Mouse (Mus musculus) megakaryocyte, adult 5-6 weeks (primary cell): Measurements from ENCODE around the gene Il18rap. TPM values are rescaled to one million over a fixed set of nuclear protein-coding genes. Genes with fewer than 3 reads are reported as not detected.

Experiments used
- ATAC-seq: 2 replicates; pipeline ENCODE4 v1.8.0; 2016; ENCODE audit warnings: mild to moderate bottlenecking, inconsistent platforms; ENCODE audit not compliant: poor library complexity, severe bottlenecking
- total RNA-seq, 2 experiments: library from RNA; stranded (forward) in 1 of 2; stranded (reverse) in 1 of 2; fragments of 153-499, 151-499 nt in 1 of 2; fragments of 221-1000, 200-1000 nt in 1 of 2; gene quantifications; 2 replicates each; pipeline versions ENCODE4 v1.2.3 to v1.2.4; 2015 to 2017

Il18rap gene
- total RNA-seq (2015) (28.7 and 34.9 TPM in 2 replicates), total RNA-seq (2017) (30.5 and 43.1 TPM in 2 replicates)

DNA sequence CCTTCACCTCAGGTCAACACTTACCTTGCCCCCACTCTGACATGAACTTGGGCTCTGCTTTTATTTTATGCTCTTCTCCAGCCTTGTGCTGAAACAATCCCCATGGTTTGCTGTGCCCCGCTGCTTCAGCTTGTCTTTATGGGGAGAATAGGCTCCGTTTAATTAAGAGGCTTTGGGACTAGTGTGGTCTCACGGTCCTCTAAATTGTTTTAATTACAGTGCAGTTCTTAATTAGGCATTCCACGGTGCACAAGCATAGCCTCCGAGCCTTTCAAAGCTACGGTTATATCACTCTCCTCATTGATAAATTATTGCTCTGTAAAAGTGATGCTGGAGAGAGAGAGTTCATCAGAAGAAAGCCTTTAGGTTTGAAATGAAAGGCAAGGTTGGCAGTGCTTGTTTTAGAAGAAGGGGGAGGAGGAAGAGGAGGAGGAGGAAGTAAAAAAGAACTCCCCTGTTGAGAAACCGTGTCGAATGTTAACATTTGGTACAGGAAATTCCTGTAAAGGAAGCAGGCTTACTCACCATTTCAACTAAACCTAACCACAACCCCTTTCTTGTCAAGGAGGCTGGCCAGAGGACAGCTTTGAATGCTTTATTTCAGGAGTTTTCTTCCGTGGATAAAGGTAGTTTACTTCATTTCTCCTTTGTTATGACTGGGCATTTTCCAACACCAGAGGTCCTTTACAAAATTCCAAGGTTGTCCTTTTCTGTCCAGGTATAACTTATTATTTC, at the start of gene Il18rap:
TSS of gene Il18rap (plus strand) at position 512 of the 735 bp plus-strand sequence.
- peak; percentile 87 for ATAC-seq

- ATAC-seq = peak; percentile 93
These were observed 49.4 kb upstream of the Il18rap start, which contains the start of gene Il18r1 for GRCm38 (mm10) chr1:40465477-40466430. Il18r1 (plus strand) TSS chr1:40465552.

DNA sequence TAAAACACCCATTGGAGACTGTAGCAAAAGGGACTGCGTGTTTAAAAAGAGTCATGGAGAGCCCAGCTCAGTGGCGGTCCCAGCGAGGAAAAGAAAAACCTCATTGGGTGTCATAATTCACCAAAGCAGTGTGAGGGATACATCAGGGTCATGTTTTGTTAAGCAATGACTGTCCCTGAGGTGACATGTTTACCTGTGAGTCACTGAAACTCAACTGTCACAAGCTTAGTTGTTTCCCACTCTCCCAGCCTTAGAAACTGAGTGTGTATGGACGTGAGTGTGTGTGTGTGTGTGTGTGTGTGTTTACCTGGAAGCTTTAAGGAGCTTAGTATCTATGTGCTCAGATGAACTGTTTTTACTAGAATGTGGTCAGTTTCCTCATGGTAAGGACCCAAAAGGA, 47.9 kb upstream of the Il18rap start:
- no peak for ATAC-seq

GRCm38 (mm10) chr1:40468805-40469204, 46.4 kb upstream of the Il18rap start:
- no peak for ATAC-seq

- no peak for ATAC-seq
These were observed 45.3 kb upstream of the Il18rap start for GRCm38 (mm10) chr1:40469900-40470299.

DNA sequence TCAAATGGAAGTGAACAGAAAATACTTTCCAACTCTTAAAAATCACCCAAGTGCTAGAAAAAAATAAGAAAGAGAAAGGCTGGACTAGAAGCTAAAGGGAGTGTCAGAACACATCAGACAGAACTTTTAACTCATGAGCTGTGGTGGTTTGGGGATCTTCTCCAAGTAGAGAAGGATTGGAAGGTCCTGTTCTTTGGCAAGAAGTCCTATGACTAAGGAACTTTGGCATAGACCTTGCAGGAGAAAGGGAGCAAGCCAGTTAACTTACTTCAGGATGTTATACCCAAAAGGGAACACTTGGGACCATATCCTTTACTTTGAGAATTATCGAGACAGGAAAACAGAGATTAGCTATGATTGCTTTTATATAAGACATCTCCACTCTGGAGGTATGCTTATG, 42.8 kb upstream of the Il18rap start:
- ATAC-seq = no peak

DNA sequence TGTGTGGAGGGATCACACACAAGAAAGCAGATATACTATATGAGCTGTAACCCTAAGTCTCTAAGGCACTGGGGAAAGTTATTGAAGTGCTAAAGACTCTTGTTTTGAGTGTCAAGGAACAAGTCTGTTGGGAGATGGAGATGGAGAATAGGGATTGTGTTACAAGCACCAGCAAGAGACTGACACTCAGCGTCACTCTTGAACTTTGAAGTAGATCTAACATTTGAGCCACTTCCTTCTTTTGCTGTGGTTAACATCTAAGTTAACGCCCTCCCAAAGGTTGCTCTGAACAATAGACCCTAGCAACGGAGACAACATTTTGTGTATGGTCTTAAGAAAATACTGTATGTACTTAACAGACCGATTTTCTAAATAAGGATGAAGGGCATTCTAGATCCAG, 41.5 kb upstream of the Il18rap start:
- peak; percentile 82 for ATAC-seq

GRCm38 (mm10) chr1:40474336-40474735, 40.8 kb upstream of the Il18rap start:
- ATAC-seq = no peak

- peak; percentile 57 for ATAC-seq
These were observed 39.5 kb upstream of the Il18rap start for GRCm38 (mm10) chr1:40475697-40476096.

DNA sequence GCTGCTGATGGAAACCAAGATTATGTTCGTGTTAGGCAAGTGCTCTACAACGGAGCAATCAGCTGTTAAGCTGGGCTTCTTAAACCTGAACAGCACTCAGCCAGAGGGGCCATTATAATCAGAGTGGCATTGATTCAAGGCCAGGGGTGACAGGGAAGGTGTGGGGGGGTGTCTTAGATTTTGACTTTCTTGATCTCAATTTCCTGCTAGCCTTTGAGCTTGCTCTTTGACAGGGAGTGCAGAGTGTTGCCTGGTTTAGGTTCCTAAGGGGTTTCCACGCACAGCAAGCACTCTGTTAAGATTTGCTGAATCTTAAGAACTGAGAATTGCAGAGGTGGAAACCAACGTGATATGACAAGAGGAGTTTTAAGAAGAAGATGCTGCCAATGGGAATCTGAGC, 38.4 kb upstream of the Il18rap start:
- ATAC-seq = no peak

GRCm38 (mm10) chr1:40479505-40479923, 35.6 kb upstream of the Il18rap start:
- peak; percentile 71 for ATAC-seq

DNA sequence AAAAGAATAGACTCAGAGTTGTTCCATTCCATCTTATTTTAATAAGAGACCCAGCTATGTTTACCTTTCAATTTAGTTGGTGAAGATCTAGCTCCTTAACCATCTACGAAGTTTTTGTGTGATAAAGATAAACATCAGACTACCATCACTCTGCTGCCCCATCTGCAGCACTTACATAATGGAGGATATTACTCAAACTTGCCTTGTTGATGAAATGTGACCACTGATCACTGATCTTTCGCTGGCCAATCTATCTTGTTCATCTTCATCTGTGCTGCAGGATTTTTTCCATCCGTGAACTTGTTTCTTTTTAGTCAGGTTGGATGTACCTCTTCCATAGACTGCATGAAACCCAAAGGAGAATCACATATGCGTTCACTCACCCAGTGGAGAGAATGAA, 20.6 kb upstream of the Il18rap start:
- ATAC-seq = peak; percentile 62

DNA sequence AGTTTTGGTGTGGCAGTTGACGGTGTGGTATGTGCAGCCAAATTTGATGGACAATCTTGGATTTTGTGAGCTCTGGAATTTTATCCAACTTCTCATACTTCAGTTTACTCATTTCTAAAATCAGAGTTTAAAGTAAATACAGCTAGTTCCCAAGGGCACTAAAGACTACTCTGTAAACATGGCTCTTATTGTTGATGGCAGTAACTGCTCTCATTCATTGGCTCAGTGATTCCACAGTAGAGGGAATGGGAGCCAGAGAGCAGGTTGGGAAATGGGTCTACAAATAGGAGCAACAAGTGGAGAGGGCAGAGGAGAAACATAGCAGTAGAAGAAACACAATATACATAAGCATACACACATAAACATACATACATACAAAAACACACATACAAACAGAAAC, 15.5 kb upstream of the Il18rap start:
- no peak for ATAC-seq

DNA sequence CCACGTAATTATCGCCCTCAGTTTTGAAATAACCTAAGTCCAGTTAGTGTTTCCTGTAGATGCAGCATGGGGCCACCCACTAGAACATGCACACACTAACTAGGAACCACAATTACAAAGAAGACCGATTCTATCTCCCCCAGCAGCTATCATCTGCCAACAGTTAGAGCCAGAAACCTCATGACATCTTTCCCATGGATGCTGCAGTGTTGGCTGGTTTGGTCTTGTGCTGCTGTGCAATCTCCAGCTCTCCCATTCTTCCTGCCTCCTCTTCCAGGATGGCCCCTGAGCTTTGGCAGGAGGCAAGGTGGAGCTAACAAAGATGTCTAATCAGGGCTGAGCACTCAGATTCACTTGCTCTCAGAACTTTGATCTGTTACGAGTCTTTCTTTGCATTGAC, 14.0 kb upstream of the Il18rap start:
- ATAC-seq = peak; percentile 41; the same call in 1 of the 2 replicates

DNA sequence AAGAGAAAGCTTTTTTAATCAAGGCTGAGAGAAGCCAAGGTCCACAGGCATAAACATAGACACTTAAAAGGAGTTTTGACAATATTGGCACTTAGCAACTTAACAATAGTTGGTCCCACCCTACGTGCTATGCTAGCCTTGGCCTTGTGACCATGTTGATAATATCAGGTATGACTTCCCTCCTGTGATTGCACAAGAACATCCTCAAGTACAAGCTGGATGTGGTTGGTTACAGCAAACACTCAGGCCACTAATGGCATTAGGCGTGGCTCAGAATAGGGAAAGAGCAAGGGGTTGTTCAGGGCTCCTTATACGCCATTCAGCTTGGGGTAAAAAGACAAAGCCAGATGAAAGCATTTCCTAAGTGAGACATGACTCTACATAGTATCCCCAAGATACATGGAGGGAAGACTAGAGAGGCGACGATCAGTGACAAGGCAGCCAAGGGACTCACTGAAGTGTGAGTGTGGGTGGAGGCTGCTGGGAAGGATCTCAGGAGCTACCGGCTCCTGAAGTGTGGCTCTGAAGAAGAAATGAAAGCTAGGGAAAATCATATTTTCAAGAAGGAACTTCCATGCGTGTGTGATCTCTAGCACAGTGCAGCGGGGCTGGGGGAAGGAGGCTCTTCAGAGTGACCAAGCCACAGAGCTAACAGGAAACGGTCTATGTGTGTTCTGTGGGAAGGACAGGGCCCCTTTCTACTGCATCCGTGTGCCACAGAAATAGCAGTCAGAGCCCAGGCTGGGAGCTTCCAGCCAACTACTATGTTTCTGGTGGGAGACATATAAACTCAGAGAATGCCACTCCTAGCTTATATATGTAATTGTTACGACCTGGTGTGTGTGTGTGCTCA, 13.4 kb upstream of the Il18rap start:
- peak; percentile 92 for ATAC-seq

GRCm38 (mm10) chr1:40504548-40504947, 10.6 kb upstream of the Il18rap start:
- ATAC-seq = no peak

DNA sequence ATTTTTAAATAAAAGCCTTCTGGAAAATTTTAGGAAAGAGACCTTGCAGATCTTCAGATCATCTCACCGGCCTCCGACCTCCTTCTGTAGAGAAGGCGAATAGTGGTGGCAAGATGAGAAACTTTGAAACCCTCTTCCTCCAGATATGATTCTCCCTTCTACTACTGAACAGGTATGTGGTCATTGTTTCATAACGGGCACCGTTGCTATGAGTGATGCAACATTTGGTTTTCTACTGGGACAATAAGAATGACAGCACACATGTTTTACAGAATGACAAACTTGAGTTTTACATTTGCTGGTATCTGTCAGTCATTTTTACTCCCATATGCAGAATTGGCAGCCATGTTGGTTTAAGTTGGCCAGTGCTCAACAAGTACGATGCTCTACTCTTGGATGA, 1.2 kb downstream of the Il18rap start:
- peak; percentile 77 for ATAC-seq

GRCm38 (mm10) chr1:40522918-40523317, 7.8 kb downstream of the Il18rap start:
- no peak for ATAC-seq

DNA sequence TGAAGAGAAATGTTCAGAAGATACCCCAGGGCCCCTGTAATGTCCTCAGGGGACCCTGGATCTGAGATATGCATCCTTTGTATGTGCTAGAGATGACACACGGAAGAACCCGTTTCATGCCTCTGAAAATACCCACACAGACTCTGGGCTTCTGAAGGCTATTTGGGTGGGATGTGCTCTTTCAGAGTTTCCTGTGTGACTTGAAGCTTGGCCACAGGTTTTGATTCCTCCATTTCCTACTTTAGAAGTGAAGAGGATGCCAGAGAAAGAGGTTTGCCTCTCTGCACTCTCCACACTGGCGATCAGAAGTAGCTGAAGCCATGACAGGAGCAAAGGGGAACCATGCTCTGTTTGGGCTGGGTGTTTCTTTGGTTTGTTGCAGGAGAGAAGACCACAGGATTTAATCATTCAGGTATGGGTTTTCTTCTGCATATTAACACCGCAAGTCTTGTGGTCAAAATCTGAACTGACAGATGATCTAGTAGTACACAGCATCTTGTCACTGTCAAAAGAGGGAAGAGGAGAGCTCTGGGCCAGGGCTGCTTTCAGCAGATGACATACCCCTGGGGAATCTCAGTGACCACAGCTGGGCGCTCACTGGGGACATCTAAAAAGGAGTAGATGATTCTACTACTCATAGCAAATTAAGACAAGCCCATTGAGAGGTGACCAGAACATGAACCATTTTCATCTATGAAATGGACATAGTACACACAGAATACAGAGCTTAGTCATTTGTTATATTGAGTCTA, 9.0 kb downstream of the Il18rap start:
- peak; percentile 35; the same call in 1 of the 2 replicates for ATAC-seq

DNA sequence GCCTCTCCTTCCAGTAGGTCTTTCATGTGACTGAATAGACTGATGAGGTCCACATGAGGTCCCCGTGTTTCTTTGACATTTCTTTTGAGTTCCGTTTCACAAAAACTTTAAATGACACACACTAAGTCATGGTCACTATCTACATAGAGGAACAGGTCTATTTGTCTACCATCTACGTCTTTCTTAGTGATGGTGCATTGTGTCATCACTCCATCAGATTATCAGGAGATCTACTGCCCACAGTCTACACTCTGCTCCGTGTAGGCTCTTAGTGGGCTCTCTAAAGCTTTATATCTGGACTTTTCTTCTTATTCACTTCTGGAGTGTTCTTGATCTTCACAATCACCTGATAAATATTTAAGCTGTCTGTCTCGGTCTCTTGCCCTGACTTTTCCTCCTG, 14.1 kb downstream of the Il18rap start:
- peak; percentile 47; the same call in 1 of the 2 replicates for ATAC-seq
